Mouse (Mus musculus) liver, embryonic 14.5 days (tissue): ENCODE results near the gene Actrt2. TPM values are rescaled to one million over a fixed set of nuclear protein-coding genes. Genes with fewer than 3 reads are reported as not detected.

Experiments used
- ATAC-seq: fragments of 200-750 bp; cut with Nextera tagmentation; 2 replicates; pipeline ENCODE4 v1.8.0; 2017; ENCODE audit warnings: moderate number of reproducible peaks, mild to moderate bottlenecking, moderate library complexity; ENCODE audit not compliant: insufficient read depth
- DNase-seq, 3 experiments: peaks; one replicate each; pipeline ENCODE4 v3.0.0-alpha.2; 2012 to 2013; ENCODE audit warnings: low read depth in 3 of 3, low spot score in 3 of 3
- H3K27ac ChIP-seq: fragments of 300-500 bp; sonication (generic); 2 replicates; pipeline ENCODE4 v1.5.1; 2014; ENCODE audit warnings: moderate library complexity, mild to moderate bottlenecking, control low read depth, inconsistent platforms
- H3K27me3 ChIP-seq: fragments of 300-500 bp; sonication (generic); 2 replicates; pipeline ENCODE4 v1.6.1; 2014; ENCODE audit warnings: mild to moderate bottlenecking, low read length, moderate library complexity; ENCODE audit not compliant: control insufficient read depth, insufficient read depth
- H3K36me3 ChIP-seq: fragments of 300-500 bp; sonication (generic); replicated peaks from 2 replicates; pipeline ENCODE4 v1.6.1; 2014; ENCODE audit warnings: low read depth; ENCODE audit not compliant: control insufficient read depth, insufficient read depth
- H3K4me1 ChIP-seq, 2 experiments: fragments of 200-500 bp in 1 of 2; fragments of 300-500 bp in 1 of 2; sonication (generic) in 1 of 2; replicated peaks; 2 replicates each; pipeline ENCODE4 v1.6.1; 2012 to 2014; ENCODE audit warnings: antibody characterized with exemption in 1 of 2, inconsistent platforms in 1 of 2, low read length in 1 of 2; ENCODE audit not compliant: control insufficient read depth in 2 of 2, insufficient read depth in 2 of 2
- H3K4me2 ChIP-seq: fragments of 300-500 bp; sonication (generic); 2 replicates; pipeline ENCODE4 v1.6.1; 2014; ENCODE audit warnings: low read depth, mild to moderate bottlenecking, control low read depth, moderate library complexity
- H3K4me3 ChIP-seq, 2 experiments: fragments of 200-500 bp in 1 of 2; fragments of 300-500 bp in 1 of 2; sonication (generic) in 1 of 2; 2 replicates each; pipeline ENCODE4 v1.5.1; 2012 to 2014; ENCODE audit warnings: low read depth in 2 of 2, low read length in 2 of 2, mild to moderate bottlenecking in 2 of 2, control low read depth in 1 of 2, inconsistent platforms in 1 of 2, moderate library complexity in 1 of 2; ENCODE audit not compliant: insufficient read depth in 1 of 2
- H3K9ac ChIP-seq: fragments of 300-500 bp; sonication (generic); replicated peaks from 2 replicates; pipeline ENCODE4 v1.6.1; 2014; ENCODE audit warnings: mild to moderate bottlenecking, control low read depth, moderate library complexity
- H3K9me3 ChIP-seq: fragments of 300-500 bp; sonication (generic); 2 replicates; pipeline ENCODE4 v1.6.1; 2016; ENCODE audit warnings: low read length, mixed read lengths; ENCODE audit not compliant: control insufficient read depth
- CTCF ChIP-seq: IDR thresholded peaks from 2 replicates; pipeline ENCODE4 v1.5.1; 2016; ENCODE audit warnings: antibody characterized with exemption, low read depth, control low read depth
- EP300 ChIP-seq: IDR thresholded peaks from 2 replicates; pipeline ENCODE4 v1.6.1; 2016; ENCODE audit warnings: antibody characterized with exemption, low read depth
- WGBS: fragments of 180-500 bp; shearing (Covaris S2); extraction: QIAGEN DNeasy Blood & Tissue Kit; methylation state at CpG from one replicate; pipeline ENCODE4 v1.1.7; 2014; ENCODE audit not compliant: insufficient replicate concordance; 5-methylcytosine and 5-hydroxymethylcytosine counted together
- polyA plus RNA-seq, 2 experiments: library from polyadenylated mRNA; depleted of rRNA in 1 of 2; stranded (reverse) in 1 of 2; unstranded in 1 of 2; fragments of >200 nt; fragmentation: Nextera tagmentation in 1 of 2; extraction: Ambion mirVana in 1 of 2; gene quantifications; 2 replicates each; pipeline versions ENCODE4 v1.2.1 to v1.2.3; 2012 to 2014

Actrt2 gene
- polyA plus RNA-seq, 2 experiments = not detected

GRCm38 (mm10) chr4:154634001-154634400 lies 33.7 kb downstream of the Actrt2 start:
- Histone ChIP-seq H3K4me2 (no peak overlapping the region), H3K36me3 (no peaks in the 10 kb centered on the region), H3K27me3 (peaks cover 72% of the 10 kb centered on the region), H3K4me3 (no peak overlapping the region), H3K4me1 (peaks cover 0 to 2% of the 10 kb centered on the region in 2 experiments; a peak in 1 of 4 replicates), H3K27ac (no peak overlapping the region), H3K9me3 (no peaks in the 10 kb centered on the region), H3K9ac (no peak overlapping the region)
- ATAC-seq (no peak), DNase-seq (no peak)
- WGBS = 22% methylated on average over 3 of the region's 3 CpGs
- TF ChIP-seq EP300 (no peak), CTCF (no peak)

DNA sequence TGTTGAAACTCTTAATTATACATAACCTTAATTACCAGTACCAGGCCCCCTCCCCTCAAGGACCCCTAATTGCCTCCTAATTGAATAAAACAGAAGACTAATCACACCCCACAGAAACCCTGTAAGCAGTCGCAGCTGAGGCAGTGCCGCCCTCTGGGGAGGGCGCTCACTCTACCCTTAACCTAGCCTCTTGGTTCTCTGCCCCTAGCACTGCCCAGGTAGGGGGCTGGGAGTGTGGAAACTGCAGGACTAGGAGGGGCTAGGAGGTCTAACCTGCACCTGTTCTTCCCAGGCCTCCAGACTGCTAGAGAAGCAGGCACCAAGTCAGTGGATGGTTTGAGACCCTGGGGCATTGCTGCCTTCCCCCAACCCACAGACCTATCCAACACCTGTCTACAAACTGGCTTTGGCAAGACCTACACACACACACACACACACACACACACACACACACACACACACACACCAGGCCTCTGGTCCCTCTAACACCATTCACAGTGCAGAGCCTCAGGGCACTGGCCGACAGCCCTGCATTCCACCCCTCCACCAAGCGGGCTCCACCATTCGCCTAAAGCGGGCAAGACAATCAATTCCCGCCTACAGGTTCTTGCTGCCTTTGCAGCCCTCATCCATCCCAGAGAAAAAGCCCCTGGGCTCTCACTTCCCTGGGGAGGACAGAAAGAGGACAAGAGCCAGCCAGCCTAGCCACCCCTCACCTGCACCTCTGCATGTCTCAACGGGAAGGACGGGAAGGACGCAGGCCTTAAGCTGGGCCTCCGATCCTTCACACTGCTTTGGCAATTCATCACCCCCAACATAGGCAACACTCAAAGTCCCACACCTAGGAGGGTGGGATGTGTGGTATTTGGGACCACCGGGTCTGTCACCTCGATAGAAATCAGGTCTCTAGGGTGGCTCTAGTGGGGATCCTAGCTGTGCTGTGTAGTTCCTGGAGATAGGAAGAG lies 34.6 kb downstream of the Actrt2 start:
- Histone ChIP-seq H3K4me1 (peaks cover 0 to 2% of the 10 kb centered on the region in 2 experiments; a peak in 1 of 4 replicates), H3K36me3 (no peaks in the 10 kb centered on the region), H3K4me3 (no peak overlapping the region), H3K9ac (no peak overlapping the region), H3K9me3 (no peaks in the 10 kb centered on the region), H3K27me3 (peaks cover 63% of the 10 kb centered on the region), H3K27ac (no peak overlapping the region), H3K4me2 (no peak overlapping the region)
- DNase-seq (no peak), ATAC-seq (no peak)
- TF ChIP-seq CTCF (no peak), EP300 (no peak)
- 43% methylated on average over 14 of the region's 14 CpGs for WGBS

- peaks cover 40% of the 10 kb centered on the region for H3K27me3 ChIP-seq
- H3K4me1 ChIP-seq = peaks cover 3 to 8% of the 10 kb centered on the region in 2 experiments; a peak in 2 of 4 replicates
- no peaks in the 10 kb centered on the region for H3K36me3 ChIP-seq
- no peak for TF ChIP-seq CTCF
- TF ChIP-seq EP300 = no peak
- no peaks in the 10 kb centered on the region for H3K9me3 ChIP-seq
- no peak overlapping the region for H3K4me2 ChIP-seq
- no peak for DNase-seq
- no peak overlapping the region for H3K9ac ChIP-seq
- no peak for ATAC-seq
- 43% methylated on average over 3 of the region's 3 CpGs for WGBS
- H3K27ac ChIP-seq = no peak overlapping the region
- no peak overlapping the region for H3K4me3 ChIP-seq
Observed at GRCm38 (mm10) chr4:154630763-154631162, 36.9 kb downstream of the Actrt2 start.

GRCm38 (mm10) chr4:154627419-154628142 lies 40.1 kb downstream of the Actrt2 start:
- Histone ChIP-seq H3K36me3 (no peaks in the 10 kb centered on the region), H3K27ac (no peak overlapping the region), H3K4me1 (peaks cover 3 to 8% of the 10 kb centered on the region in 2 experiments; a peak in 2 of 4 replicates), H3K9ac (no peak overlapping the region), H3K9me3 (no peaks in the 10 kb centered on the region), H3K27me3 (peaks cover 8% of the 10 kb centered on the region), H3K4me3 (no peak overlapping the region), H3K4me2 (no peak overlapping the region)
- no peak for DNase-seq
- WGBS = 55% methylated on average over 5 of the region's 5 CpGs
- TF ChIP-seq EP300 = peak; percentile 56
- no peak for TF ChIP-seq CTCF
- no peak for ATAC-seq

DNA sequence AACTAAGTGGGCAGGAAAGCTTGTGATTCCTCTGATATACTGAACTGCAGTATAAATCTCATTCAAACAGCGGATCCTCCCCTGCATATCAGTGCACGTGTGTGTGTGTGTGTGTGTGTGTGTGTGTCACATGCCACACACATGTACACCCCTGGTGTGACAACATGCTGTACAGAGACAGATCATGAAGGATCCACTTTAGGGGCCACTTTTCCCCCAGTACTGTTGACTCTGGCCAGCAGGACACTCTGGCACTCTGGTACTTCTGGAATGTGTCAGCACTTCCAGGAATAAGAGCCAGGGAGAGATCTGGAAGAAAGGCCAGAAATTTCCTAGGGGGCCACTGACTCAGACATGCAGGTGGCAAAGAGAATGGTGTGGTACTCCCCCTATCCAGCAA lies 41.4 kb downstream of the Actrt2 start:
- no peaks in the 10 kb centered on the region for H3K9me3 ChIP-seq
- H3K4me2 ChIP-seq = no peak overlapping the region
- no peak for ATAC-seq
- no peak overlapping the region for H3K4me3 ChIP-seq
- peaks cover 3 to 8% of the 10 kb centered on the region in 2 experiments; a peak in 2 of 4 replicates for H3K4me1 ChIP-seq
- no peak overlapping the region for H3K9ac ChIP-seq
- no peak overlapping the region for H3K27ac ChIP-seq
- 58% methylated on average over 2 of the region's 2 CpGs for WGBS
- no peak for DNase-seq
- no peaks in the 10 kb centered on the region for H3K36me3 ChIP-seq
- TF ChIP-seq EP300 = no peak
- no peak for TF ChIP-seq CTCF
- peaks cover 3% of the 10 kb centered on the region for H3K27me3 ChIP-seq
